Mouse (Mus musculus): ENCODE results near the gene Car1.

- TF ChIP-seq CTCF (IDR thresholded peaks at IDR 0.05; ENCODE audit: control insufficient read depth, insufficient read depth, low read length), result no peak
- no peak for TF ChIP-seq POLR2A (IDR thresholded peaks at IDR 0.05; ENCODE audit: borderline replicate concordance, control insufficient read depth, low read depth, low read length)
Observed at GRCm38 (mm10) chr3:14806702-14807101, 1.5 kb downstream of the Car1 start.
